Mouse (Mus musculus): ENCODE measurements around the gene Mettl7a3.

Gene Mettl7a3

GRCm38 (mm10) chr15:100388224-100388835, 53.6 kb downstream of the Mettl7a3 start:
- DNase-seq (ENCODE audit: low spot score), result no peak

GRCm38 (mm10) chr15:100388886-100389285, 54.2 kb downstream of the Mettl7a3 start:
- no peak for DNase-seq (ENCODE audit: low spot score)
